Mouse (Mus musculus): ENCODE data around the gene Cnot3.
"Not testable (repeated sequence)": the region's sequence is repeated elsewhere in the genome, so short reads cannot be mapped to it uniquely, and the experiment has no call there.

Cnot3 gene

DNA sequence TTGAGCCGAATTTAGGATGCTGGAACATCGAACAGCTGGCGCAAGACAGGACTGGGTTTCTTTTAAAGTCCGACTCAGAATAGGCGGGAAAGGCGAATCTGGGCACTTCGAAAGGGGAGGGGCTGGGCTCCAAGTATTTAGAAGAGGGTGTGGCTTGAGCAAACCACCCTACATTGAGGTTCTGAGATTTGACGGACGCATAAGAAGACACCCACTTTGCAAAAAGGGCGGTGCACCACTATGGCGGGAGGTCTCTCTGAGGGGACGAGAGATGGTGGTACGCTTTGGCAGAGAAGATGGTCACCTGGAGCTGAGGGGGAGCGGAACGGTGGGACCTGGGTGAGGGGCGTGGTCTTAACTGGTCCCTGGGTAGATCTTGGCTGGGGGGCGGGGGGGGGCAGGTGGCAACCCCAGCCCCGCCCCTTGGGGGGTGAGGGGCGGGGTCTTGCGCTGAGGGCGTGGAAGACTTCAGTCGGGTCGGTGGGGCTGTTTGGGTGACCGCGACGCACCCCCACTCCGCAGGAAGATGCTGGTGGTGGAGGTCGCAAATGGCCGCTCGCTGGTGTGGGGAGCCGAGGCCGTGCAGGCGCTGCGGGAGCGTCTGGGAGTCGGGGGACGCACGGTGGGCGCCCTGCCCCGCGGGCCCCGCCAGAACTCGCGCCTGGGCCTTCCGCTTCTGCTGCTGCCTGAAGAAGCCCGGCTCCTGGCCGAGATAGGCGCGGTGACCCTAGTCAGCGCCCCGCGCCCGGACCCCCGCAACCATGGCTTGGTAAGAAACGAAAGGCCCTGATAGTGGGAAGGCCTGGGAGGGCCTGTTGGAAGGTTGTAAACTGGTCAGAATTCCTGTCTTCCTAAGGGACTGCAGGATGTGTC is 49.2 kb downstream of the Cnot3 start:
- in situ Hi-C loops (cut with MboI, MseI), result no loop called here

DNA sequence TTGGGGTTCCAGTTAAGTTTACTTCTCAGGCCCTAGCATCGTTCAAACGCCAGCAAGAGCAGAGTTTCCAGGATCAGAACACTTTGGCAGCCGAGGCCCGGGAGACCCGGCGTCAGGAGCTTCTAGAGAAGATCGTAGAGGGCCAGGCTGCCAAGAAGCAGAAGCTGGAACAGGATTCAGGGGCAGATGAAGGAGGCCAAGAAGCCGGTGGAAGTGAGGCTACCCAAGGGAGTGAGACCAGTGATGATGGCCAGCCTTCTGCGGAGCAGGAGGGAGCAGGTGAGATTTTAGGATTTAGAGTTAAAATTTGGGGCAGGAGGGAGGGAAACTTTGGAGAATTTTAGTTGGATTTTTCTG is 49.9 kb downstream of the Cnot3 start:
- in situ Hi-C loops (cut with MboI, MseI), result not testable (repeated sequence)

DNA sequence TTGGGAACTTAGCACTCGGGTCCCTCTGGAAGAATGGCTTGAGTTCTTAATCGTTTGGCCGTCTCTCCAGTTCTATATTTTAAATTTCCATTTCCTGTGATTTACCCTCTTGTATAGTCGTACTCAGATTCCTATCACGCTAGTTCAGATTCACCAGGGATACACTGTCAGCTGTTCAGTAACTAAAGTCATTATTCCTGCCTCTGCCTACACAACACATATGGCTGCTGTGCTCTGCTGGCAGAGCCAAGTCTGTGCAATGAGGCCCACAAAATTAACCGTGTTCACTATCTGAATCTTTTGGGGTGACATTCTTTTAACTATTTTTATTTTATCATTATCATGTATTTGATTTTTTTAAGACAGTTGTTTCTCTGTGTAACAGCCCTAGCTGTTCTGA is 53.4 kb downstream of the Cnot3 start:
- in situ Hi-C loops (cut with MboI, MseI), result no loop called here

DNA sequence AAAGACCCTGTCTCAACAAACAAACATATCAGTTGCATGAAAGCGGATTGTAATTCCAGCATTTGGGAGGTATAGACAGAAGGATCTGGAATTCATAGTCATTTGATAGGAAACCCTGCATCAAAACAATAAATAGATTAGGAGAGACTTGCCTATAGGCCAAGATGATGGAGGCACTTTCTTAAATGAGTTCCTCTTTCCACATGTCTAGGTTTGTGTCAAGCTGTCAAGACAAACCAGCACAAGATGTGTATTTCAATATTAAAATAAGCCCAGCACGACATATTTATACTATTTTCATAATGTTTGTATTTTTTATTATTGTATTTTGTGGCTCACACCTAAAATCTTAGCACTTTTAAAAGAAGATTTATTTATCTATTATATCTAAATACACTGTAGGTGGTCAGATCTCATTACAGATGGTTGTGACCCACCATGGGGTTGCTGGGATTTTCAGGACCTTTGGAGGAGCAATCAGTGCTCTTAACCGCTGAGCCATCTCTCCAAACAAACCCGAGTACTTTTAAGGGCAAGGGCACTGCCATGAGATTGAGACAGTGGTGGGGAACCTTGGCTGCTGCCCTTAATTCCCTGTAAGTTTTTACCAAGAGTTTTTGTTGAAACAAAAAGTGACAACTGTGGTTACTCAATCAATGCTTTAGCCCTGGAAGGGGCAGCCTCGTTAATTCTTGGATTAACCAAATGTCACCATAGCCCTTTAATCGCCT is 58.2 kb downstream of the Cnot3 start:
- in situ Hi-C loops (cut with MboI, MseI), result no loop called here

DNA sequence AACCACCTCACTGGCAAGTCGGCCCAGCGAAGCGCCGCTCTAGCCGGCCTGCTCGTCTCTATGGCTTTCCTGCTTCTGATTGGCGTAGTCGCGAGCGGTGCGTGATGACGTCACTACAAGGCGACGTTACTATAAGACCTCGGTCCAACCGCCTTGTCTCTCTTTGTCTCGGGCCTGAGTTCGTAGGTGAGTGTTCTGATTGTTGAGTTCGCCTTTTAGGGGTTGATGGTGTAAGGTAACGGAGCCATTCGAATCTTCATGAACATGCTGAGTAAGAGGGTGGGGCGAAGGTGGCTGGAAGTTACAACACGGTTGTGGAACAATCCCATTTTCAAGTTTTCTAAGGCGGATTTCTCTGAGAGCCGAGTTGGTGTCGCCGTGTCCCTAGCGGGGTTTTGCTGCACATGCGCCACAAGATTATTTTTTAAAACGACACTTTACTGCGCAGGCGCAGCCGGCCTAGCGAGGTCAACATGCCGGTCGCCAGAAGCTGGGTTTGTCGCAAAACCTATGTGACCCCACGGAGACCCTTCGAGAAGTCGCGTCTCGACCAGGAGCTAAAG is 58.9 kb downstream of the Cnot3 start, which contains the start of gene Rps9:
Gene Rps9 (plus strand): TSS at position 115 of the 563 bp plus-strand sequence.
- in situ Hi-C loops (cut with MboI, MseI), result no loop called here

DNA sequence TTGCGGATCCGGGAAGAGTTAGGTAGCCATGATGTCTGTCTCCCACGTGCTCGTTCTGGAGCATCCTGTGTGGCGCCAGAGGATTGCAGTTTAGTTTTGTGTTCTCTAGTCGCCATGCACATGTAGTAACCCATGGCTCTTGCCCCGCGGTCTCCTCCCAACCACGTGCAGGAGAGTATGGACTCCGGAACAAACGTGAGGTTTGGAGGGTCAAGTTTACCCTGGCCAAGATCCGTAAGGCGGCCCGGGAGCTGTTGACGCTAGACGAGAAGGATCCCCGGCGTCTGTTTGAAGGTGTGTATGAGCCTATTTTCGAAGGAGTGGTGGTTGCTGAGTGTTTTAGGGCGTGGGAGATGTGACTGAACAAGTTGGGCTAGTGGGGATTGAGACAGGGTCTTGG is 59.4 kb downstream of the Cnot3 start:
- in situ Hi-C loops (cut with MboI, MseI), result no loop called here

DNA sequence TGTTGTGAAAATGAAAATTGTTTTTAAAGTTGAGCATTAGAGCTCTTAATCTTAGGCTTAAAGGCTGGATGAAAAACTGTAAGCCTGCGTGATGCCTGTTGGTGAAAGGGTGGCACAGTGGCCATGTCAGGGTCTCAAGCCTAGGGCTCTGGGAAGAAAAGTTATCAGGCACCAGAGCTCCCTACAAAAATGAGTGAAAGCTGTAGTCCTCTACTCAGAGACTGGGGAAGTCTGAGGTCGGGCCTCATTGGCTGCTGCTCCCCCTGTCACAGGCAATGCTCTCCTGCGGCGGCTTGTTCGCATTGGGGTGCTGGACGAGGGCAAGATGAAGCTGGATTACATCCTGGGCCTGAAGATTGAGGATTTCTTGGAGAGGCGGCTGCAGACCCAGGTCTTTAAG is 60.4 kb downstream of the Cnot3 start:
- in situ Hi-C loops (cut with MboI, MseI), result not testable (repeated sequence)

DNA sequence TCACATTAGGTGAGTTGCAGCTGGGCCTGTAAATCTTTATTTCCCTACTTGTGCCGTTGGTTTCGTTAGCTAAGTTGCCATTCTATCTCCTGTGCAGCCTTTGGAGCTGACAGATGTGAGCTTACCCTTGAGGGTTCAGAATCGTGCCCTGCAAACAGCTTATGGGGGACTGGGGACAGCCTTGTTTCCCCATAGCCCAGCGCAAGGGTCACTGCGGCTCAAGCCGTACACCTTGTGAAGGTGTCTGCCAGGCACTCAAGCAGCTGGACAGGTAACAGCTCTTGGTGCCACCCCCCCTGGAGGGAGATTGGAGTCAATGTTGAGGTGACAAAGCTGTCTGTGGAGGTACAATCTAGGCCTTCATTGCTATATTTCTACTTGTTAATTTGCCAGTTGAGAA is 60.8 kb downstream of the Cnot3 start:
- in situ Hi-C loops (cut with MboI, MseI), result no loop called here

DNA sequence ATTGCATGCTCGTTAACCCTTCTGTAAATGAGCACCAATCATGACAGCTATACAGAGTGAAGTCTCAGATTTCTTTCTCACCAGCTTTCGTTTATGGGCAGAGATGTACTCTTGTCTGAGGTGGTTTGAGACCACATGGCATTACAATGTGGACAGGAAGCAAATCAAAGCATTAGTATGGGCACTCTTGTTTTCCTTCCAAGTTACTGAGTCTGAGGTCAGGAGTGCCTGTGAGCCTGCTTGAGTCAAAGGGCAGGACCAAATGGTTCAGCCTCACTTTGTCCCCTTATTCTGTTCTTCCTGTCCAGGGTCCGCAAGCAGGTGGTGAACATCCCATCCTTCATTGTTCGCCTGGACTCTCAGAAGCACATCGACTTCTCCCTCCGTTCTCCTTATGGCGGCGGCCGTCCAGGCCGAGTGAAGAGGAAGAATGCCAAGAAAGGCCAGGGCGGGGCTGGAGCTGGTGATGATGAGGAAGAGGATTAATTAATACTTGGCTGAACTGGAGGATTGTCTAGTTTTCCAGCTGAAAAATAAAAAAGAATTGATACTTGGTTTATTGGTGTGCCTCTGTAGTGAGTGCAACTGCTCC is 61.4 kb downstream of the Cnot3 start:
- in situ Hi-C loops (cut with MboI, MseI), result no loop called here

DNA sequence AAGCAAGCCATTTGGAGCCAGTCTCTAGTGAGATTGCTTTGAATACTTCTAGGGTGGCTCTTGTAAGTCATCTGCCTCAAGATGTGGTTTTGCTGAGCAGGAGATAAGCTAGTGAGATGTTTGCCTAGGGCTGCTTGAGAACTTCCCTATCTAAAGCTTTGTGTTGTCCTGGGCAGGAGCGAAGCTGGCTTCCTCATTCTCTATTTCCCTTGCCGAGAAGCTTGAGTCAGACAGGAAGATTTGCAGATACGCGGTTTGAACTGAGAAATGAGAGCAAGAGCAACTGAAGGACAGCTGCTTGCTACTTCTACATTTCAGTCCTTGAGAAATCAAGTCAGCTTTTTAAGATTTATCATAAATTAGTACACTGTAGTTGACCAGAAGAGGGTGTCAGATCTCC is 62.0 kb downstream of the Cnot3 start:
- in situ Hi-C loops (cut with MboI, MseI), result no loop called here

DNA sequence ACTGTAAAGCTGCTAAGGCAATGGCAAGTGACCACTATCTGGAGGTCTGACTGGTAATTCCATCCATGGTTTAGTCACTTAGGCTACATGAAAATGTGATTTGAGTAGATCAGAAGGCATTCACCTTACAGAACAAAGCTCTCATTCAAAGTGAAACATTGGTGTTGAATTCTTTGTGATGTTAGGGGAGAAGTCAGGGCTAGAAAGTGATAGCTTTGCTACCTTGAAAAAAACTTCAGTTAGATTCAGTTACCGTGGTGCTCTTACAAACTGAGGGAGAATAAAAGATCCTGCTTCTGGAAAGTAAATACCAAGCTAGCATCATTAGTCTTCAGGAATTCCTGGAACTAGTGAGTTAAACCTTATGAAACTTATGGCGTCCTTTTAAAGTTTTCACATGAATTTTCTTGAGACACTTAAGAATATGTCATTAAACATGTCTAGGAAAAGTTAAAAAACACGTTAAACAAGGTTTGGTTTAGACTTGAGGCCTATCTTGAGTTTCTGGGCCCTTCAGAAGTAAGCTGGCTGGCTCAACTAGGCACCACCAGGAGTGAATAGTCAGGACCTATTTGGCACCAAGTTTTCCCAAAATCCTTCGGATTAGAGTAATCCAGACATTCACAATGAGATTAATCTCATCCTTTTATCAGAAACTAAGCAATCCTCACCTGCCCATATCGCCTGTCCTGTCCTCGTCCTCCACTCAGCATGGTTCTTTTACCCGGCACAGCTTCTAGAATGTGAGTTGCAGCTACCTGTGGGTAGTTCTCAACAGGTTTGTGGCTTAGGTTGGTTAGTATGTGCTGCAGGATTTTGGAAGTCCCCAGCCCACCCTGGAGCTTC is 62.7 kb downstream of the Cnot3 start:
- in situ Hi-C loops (cut with MboI, MseI), result no loop called here

DNA sequence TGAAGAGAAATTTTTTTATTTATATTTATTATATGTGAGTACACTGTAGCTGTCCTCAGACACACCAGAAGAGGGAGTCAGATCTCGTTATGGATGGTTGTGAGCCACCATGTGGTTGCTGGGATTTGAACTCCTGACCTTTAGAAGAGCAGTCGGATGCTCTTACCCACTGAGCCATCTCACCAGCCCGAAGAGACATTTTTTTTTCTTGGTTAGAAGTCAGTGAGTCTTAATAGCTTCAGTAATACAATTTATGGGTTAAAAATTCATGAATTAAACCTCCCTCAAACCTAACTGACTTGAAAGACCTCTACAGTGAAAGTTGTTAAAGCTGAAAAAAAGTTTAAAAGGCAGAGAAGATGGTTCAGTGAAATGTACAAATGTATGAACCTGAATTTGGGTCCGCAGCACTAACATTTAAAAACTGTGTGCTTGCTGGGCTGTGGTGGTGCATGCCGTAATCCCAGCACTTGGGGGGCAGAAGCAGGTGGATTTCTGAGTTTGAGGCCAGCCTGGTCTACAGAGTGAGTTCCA is 63.4 kb downstream of the Cnot3 start:
- in situ Hi-C loops (cut with MboI, MseI), result not testable (repeated sequence)

DNA sequence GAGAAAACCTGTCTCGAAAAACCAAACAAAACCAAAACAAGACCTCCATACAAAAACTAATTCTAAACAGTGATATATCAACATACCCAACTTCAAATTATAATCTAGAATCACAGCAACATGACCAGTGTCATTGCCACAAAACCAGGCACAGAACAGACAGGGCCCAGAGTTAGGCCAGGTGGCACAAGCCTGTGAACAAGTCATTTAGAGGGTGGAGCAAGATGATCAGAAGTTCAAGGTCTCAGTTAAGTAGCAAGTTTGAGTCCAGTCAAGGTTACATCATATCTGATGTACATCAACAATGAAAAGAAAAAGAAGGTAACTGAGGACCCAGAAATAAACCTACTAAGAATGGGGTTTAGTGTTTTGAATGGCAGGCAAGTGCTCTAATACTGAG is 63.9 kb downstream of the Cnot3 start:
- in situ Hi-C loops (cut with MboI, MseI), result no loop called here
